Mouse (Mus musculus) spleen, adult 2 months (tissue): Measurements from ENCODE around the gene Rbm47.

Experiments used
- CTCF ChIP-seq: fragments of 200-500 bp; IDR thresholded peaks from 2 replicates; pipeline ENCODE4 v1.5.1; 2011; ENCODE audit warnings: mild to moderate bottlenecking, inconsistent platforms; ENCODE audit not compliant: insufficient read depth, insufficient read length, insufficient replicate concordance; ENCODE audit errors: extremely low read depth
- POLR2A ChIP-seq: fragments of 200-500 bp; IDR thresholded peaks from 2 replicates; pipeline ENCODE4 v1.6.1; 2011; ENCODE audit warnings: low read depth, low read length, inconsistent platforms

- TF ChIP-seq CTCF: no peak
- no peak for TF ChIP-seq POLR2A
Measured at GRCm38 (mm10) chr5:66096081-66096480, 76.8 kb downstream of the Rbm47 start.
